Mouse (Mus musculus) midbrain, embryonic 11.5 days (tissue): ENCODE results near the gene Ctnnbip1. TPM values are rescaled to one million over a fixed set of nuclear protein-coding genes. Genes with fewer than 3 reads are reported as not detected.
A peak's percentile ranks its signal among the peaks of the same experiment; 100 is the strongest.

Experiments
- ATAC-seq: fragments of 200-750 bp; cut with Nextera tagmentation; 2 replicates; pipeline ENCODE4 v1.8.0; 2017; ENCODE audit warnings: moderate TSS enrichment, moderate library complexity; ENCODE audit not compliant: low FRiP score
- DNase-seq: peaks from one replicate; pipeline ENCODE4 v3.0.0; 2015; ENCODE audit warnings: low spot score; ENCODE audit errors: missing footprints
- H3K27ac ChIP-seq: fragments of 300-500 bp; sonication (generic); 2 replicates; pipeline ENCODE4 v1.5.1; 2014; ENCODE audit warnings: low read depth, low read length
- H3K27me3 ChIP-seq: fragments of 300-500 bp; sonication (generic); 2 replicates; pipeline ENCODE4 v1.6.1; 2014; ENCODE audit warnings: mild to moderate bottlenecking, low read length, moderate library complexity, mixed read lengths; ENCODE audit not compliant: control insufficient read depth, insufficient read depth
- H3K36me3 ChIP-seq: fragments of 300-500 bp; sonication (generic); 2 replicates; pipeline ENCODE4 v1.6.1; 2014; ENCODE audit warnings: mild to moderate bottlenecking, low read length, moderate library complexity, mixed read lengths; ENCODE audit not compliant: control insufficient read depth, insufficient read depth
- H3K4me1 ChIP-seq: fragments of 300-500 bp; sonication (generic); 2 replicates; pipeline ENCODE4 v1.6.1; 2014; ENCODE audit warnings: low read length; ENCODE audit not compliant: control insufficient read depth, insufficient read depth
- H3K4me2 ChIP-seq: fragments of 300-500 bp; sonication (generic); 2 replicates; pipeline ENCODE4 v1.6.1; 2014; ENCODE audit warnings: mild to moderate bottlenecking, moderate library complexity
- H3K4me3 ChIP-seq: fragments of 300-500 bp; sonication (generic); 2 replicates; pipeline ENCODE4 v1.5.1; 2014; ENCODE audit warnings: low read depth, low read length
- H3K9ac ChIP-seq: fragments of 300-500 bp; sonication (generic); 2 replicates; pipeline ENCODE4 v1.6.1; 2014; ENCODE audit warnings: low read length
- H3K9me3 ChIP-seq: fragments of 300-500 bp; sonication (generic); 2 replicates; pipeline ENCODE4 v1.6.1; 2016; ENCODE audit warnings: low read length; ENCODE audit not compliant: control insufficient read depth
- WGBS: fragments of 180-500 bp; shearing (Covaris S2); extraction: QIAGEN DNeasy Blood & Tissue Kit; methylation state at CpG from one replicate; pipeline ENCODE4 v1.1.7; 2014; 5-methylcytosine and 5-hydroxymethylcytosine counted together
- polyA plus RNA-seq: library from polyadenylated mRNA; unstranded; fragments of >200 nt; fragmentation: Nextera tagmentation; extraction: Ambion mirVana; gene quantifications from 2 replicates; pipeline ENCODE4 v1.2.1, GENCODE M21; 2014

Gene Ctnnbip1
- polyA plus RNA-seq, 1 experiment from 2014 or later, result 59.4 TPM

DNA sequence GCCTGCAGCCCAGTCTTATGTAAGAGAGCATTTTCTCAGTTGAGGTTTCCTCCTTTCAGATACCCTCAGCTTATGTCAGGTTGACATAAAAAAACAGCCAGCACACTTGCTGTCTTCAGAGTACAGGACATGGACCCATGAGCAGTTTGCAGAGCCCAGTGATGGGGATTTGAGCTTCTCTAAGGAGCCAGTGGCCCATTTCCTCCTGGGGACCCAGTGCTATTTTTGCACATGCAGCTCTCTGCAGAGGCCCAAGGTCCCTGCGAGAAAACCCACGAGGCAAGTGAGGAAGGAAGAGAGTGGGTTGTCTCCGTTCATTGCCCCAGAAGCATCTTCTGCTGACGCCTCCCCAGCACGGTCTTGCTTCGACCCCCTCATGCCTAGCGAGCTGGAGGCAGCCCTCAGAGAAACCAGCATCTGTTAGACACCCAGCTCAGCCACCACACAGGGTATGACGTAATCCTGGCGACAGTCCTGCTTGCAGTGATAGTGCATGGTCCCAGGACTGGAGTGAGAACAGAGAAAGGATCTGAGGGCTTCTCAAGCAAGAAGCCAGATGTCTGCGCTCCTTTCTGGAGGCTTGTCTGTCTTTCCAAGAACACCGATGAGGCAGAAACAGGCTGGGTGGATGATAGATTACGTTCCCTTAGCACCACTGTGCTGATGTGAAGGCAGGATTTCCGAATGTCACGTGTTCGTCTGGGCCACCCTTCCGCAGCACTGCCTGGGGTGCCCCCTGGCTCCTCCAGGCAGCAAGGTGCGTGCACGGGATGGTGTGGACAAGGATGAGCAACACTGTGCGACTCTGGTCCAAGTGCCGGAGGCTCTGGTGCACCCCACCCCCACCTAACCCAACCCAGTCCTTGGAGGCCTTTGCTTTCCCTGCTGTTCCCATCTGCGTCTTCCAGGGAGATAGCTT, 44.2 kb downstream of the Ctnnbip1 start:
- H3K9me3 ChIP-seq, result no peaks in the 10 kb centered on the region; the same call in 1 of the 2 replicates
- ATAC-seq (peak; percentile 36; the same call in 1 of the 2 replicates), DNase-seq (no peak)
- 67% methylated on average over 21 of the region's 21 CpGs for WGBS
- H3K4me2 ChIP-seq, result no peak overlapping the region
- no peak overlapping the region for H3K4me3 ChIP-seq
- H3K27ac ChIP-seq, result peak overlapping the region; percentile 63
- peak overlapping the region; percentile 48 for H3K9ac ChIP-seq
- H3K4me1 ChIP-seq, result peaks cover 10% of the 10 kb centered on the region
- no peaks in the 10 kb centered on the region for H3K27me3 ChIP-seq
- H3K36me3 ChIP-seq, result peaks cover 4% of the 10 kb centered on the region; the same call in 1 of the 2 replicates

DNA sequence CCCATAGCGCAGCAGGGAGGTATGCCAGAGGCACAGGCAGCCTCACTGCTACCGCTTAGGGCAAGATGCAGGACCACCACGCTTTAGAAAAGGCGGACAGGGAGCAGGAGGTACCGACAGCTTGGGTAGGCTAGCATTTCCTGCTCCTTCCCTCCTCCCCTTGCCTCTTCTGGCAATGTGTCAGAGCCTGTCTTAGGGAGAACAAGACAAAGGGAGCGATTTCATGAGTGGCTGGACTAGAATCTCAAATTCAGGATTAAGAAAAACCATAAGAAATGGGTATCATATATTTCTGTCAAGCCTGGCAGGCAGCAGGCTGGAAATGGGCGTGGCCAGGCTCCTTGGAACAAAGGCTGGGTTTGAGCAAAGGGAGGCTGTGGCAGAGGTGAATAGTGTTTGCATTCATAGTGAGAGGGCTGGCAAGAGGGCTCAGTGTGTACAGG, 44.9 kb downstream of the Ctnnbip1 start:
- DNase-seq (no peak), ATAC-seq (peak; percentile 36; the same call in 1 of the 2 replicates)
- H3K4me2 ChIP-seq, result peak overlapping the region; percentile 17; the same call in 1 of the 2 replicates
- H3K27ac ChIP-seq, result peak overlapping the region; percentile 63
- no peaks in the 10 kb centered on the region for H3K27me3 ChIP-seq
- H3K4me3 ChIP-seq, result no peak overlapping the region
- no peaks in the 10 kb centered on the region; the same call in 1 of the 2 replicates for H3K9me3 ChIP-seq
- H3K4me1 ChIP-seq, result peaks cover 17% of the 10 kb centered on the region
- WGBS, result 40% methylated on average over 7 of the region's 7 CpGs
- H3K9ac ChIP-seq, result peak overlapping the region; percentile 48
- H3K36me3 ChIP-seq, result peaks cover 4% of the 10 kb centered on the region; the same call in 1 of the 2 replicates

DNA sequence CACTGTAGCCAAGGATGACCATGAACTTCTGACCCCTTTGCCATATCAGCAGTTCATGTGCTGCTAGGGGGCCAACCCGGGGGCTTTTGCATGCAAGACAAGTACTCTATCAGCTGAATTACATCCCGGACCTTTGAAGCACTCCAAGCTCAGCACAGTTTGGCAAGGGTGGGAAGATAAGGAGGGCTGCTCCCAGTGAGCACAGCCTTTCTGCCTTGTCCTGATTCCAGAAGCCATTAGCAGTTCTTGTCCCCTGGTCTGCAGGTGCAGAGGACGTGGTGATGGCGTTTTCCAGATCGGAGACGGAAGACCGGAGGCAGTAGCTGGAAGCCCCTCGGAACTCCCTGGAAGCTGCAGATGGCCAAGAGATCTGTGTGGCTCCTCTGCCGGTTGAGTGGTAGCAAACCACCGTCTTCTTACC, 45.9 kb downstream of the Ctnnbip1 start:
- H3K4me2 ChIP-seq, result no peak overlapping the region
- 89% methylated on average over 10 of the region's 10 CpGs for WGBS
- peaks cover 18% of the 10 kb centered on the region for H3K4me1 ChIP-seq
- no peaks in the 10 kb centered on the region; the same call in 1 of the 2 replicates for H3K9me3 ChIP-seq
- no peak overlapping the region for H3K27ac ChIP-seq
- no peak for ATAC-seq
- H3K4me3 ChIP-seq, result no peak overlapping the region
- H3K27me3 ChIP-seq, result no peaks in the 10 kb centered on the region
- H3K9ac ChIP-seq, result no peak overlapping the region
- DNase-seq, result no peak
- no peaks in the 10 kb centered on the region for H3K36me3 ChIP-seq

DNA sequence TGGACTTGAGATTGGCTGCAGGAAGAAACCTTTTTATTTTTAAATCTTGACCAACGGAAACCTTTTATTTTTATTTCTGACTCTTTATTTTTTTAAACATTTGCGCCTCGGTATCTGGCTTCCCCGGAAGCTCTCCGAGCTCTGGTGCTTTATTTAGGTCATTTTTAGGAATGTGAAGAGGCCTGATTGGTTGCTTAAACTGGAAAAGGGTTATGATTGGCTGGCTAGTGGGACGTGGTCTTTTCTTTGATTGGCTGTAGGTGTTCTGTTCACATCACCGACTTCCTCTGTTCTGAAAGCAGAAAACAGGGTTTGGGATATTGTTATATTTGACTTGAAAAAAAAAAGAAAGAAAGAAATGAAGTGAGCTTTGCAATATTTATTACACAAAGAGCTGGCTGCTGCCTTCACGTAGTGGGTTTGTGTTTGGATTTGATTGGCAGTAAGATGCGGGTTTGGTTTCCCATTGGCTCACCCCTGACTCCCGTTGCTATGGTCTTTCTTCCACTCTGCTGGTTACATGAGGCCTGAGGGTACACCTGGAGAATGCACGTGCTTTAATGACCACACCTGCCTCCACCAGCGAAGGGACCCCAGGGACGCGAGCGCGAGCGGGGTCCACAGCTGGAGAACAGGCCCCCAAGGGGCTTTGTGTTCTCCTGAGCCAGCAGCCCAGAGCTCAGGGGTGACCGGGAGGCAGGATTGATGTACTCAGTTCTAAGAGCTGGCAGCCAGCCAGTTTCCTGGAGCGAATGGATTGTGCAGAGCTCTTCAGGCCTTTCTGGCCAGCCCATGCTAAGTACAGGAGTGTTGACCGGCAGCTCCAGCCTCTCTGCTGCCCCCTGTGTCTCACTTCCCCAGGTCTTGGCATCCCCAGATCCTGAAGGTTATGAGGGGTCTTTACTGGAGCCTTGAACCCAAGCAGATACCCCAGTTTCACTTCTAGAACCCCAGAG, 46.7 kb downstream of the Ctnnbip1 start:
- H3K36me3 ChIP-seq, result no peaks in the 10 kb centered on the region

DNA sequence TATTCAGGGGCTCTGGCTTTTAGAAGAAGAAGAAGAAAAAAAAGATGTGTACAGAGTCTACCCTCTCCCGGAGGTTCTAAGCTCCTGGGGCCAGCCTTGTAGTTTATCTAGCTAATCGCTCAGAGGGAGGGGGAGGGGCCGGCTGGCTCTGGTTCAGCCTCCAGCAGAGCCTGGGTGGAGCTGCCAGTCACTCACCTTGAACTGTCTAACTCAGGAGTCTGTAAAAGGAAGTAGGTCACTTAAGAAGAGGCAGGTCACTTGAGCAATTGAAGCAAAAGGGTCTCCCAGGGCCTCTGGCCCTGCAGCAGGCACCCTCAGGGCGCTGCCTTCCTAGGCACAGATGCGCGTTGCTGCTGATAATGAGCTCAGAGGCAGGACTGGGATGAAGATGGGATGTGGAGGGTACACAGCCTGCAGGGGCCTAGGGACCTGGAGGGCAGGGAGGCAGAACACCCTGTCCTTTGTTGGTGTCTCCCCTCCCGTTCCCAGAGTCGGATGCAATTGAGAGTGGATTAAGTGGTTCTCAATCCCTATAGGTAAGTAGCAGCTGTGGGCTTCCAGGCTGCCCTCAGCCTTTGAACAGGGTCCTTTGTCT, 49.5 kb downstream of the Ctnnbip1 start:
- Histone ChIP-seq H3K27ac (peak overlapping the region; percentile 2; the same call in 1 of the 2 replicates), H3K27me3 (no peaks in the 10 kb centered on the region), H3K4me1 (peaks cover 16% of the 10 kb centered on the region), H3K9ac (no peak overlapping the region), H3K4me2 (no peak overlapping the region), H3K36me3 (no peaks in the 10 kb centered on the region), H3K9me3 (no peaks in the 10 kb centered on the region), H3K4me3 (no peak overlapping the region)
- peak; percentile 57; the same call in 1 of the 2 replicates for ATAC-seq
- peak; percentile 88 for DNase-seq
- WGBS, result 11% methylated on average over 8 of the region's 8 CpGs

More for the DNA sequence above, 46.7 kb downstream of the Ctnnbip1 start:
- Histone ChIP-seq H3K4me2 (peak overlapping the region; percentile 8; the same call in 1 of the 2 replicates), H3K9me3 (no peaks in the 10 kb centered on the region; the same call in 1 of the 2 replicates), H3K4me1 (peaks cover 18% of the 10 kb centered on the region), H3K9ac (no peak overlapping the region), H3K27me3 (no peaks in the 10 kb centered on the region), H3K27ac (no peak overlapping the region), H3K4me3 (no peak overlapping the region)
- WGBS, result 74% methylated on average over 20 of the region's 20 CpGs
- no peak; the same call in 1 of the 2 replicates for ATAC-seq
- no peak for DNase-seq

DNA sequence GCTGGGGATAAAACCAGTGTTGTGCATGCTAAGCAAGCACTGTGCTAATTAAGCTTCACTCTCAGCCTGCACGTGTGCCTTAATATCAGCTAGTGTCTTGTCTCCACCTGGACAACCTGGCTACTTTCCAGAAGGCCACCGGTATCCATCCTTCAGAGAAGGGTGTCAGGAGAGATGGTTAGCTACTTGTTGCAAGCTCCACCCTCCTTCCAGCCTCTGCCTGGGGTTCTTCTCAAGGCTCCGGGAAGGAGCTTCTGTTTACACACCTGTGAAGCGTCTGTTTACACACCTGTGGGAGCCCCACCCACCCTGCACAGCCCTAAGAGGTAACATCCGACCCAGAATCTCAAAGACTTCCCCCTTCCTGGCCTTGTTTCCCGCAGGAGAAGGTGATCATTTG, 50.6 kb downstream of the Ctnnbip1 start:
- Histone ChIP-seq H3K9me3 (no peaks in the 10 kb centered on the region), H3K4me3 (no peak overlapping the region), H3K27ac (no peak overlapping the region), H3K4me1 (peaks cover 9% of the 10 kb centered on the region), H3K9ac (no peak overlapping the region), H3K27me3 (no peaks in the 10 kb centered on the region), H3K36me3 (no peaks in the 10 kb centered on the region), H3K4me2 (no peak overlapping the region)
- no peak for ATAC-seq
- no peak for DNase-seq
- 68% methylated on average over 6 of the region's 6 CpGs for WGBS

DNA sequence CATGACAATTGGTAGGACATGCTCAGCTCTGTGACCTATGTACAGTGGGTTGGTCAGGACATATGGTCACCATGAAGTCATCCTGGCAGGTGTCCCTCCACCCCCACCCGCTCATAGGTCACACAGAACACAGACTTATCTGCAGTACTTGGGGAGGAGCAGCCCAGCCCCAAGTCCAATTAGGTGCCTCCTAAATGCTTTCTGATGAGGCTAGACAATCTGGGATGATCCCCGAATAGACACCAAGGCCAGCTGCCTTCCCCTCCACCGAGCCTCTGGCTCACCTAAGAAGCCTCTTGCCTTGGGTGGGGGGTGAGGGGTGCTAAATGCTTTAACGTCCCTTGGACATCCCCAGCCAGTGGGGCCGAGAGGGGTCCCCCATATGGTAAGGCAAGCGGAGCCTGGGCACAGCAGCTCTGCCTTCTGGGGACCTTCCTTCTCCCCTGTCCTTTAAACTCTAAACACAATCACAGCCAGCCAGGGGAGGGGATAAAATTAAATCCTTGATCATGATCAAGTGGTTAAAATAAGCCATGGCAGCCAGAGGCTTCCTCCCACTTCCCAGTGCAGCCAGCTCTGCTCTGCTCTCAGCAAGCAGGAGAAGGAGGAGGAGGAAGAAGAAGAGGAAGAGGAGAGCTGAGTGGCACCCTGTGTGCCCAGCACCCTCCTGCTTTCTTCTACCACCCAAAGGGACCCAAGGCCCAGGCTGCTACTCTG, 51.9 kb downstream of the Ctnnbip1 start:
- Histone ChIP-seq H3K4me1 (peaks cover 9% of the 10 kb centered on the region), H3K4me3 (no peak overlapping the region), H3K27ac (no peak overlapping the region), H3K36me3 (no peaks in the 10 kb centered on the region), H3K27me3 (no peaks in the 10 kb centered on the region), H3K4me2 (no peak overlapping the region), H3K9ac (no peak overlapping the region), H3K9me3 (no peaks in the 10 kb centered on the region)
- DNase-seq, result no peak
- ATAC-seq, result no peak
- 81% methylated on average over 6 of the region's 6 CpGs for WGBS

DNA sequence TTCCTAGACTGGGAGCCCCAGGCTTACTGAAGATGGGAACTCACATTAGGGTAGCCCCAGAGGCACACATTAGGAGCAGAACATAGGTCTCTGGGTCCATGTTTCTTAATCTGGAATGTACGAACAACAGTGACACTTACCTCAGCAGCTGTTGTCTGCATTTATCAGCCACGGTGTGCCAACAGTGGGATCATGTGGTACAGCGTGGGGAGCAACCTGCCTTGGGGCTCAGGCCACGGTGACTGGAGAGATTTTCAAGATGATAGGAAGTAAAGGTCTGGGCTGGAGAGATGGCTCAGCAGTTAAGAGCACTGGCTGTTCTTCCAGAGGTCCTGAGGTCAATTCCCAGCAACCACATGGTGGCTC, 52.4 kb downstream of the Ctnnbip1 start:
- 85% methylated on average over 4 of the region's 4 CpGs for WGBS
- no peak overlapping the region for H3K9ac ChIP-seq
- peaks cover 9% of the 10 kb centered on the region for H3K4me1 ChIP-seq
- H3K36me3 ChIP-seq, result no peaks in the 10 kb centered on the region
- H3K4me3 ChIP-seq, result no peak overlapping the region
- no peak overlapping the region for H3K4me2 ChIP-seq
- no peaks in the 10 kb centered on the region for H3K27me3 ChIP-seq
- no peak overlapping the region for H3K27ac ChIP-seq
- no peaks in the 10 kb centered on the region for H3K9me3 ChIP-seq
- ATAC-seq (no peak), DNase-seq (no peak)
